Mouse (Mus musculus): ENCODE data around the gene Ptpru.

DNA sequence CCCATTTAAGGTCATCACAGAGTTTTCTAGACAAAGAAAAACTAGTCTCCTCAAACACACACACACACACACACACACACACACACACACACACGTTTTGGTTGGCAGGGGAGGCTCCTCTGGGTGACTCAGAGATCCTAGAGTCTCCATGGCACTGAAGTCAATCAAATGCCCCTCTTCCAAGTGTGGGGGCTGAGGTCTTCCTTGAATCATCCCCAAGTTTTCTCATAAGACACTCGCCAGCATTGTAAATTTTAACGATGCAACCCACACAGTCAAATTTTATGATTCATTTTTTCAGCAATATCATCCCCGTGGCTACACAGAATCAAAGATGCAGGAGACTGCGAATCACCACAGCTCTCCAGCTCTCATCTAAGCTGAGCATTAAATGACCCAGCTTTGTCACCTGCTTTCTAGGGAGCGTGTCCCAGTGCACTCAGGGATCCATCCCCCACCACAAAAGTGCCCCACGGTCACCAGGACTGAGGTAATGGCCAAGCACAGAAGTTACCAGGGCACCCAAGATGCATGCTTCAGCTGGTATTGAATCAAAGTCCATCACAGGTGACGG is 75.8 kb downstream of the Ptpru start:
- no peak for TF ChIP-seq EP300 (IDR thresholded peaks at IDR 0.05; ENCODE audit: low read depth)
- no peak for TF ChIP-seq CTCF (IDR thresholded peaks at IDR 0.05; ENCODE audit: low read depth)
